Mouse (Mus musculus) olfactory bulb, adult 2 months (tissue): Measurements from ENCODE around the gene Ttyh2.

Experiments
- CTCF ChIP-seq: fragments of 200-500 bp; IDR thresholded peaks from 2 replicates; pipeline ENCODE4 v1.5.1; 2012; ENCODE audit warnings: low read depth, mild to moderate bottlenecking, low read length, moderate library complexity; ENCODE audit not compliant: insufficient read depth
- POLR2A ChIP-seq: fragments of 200-500 bp; IDR thresholded peaks from 2 replicates; pipeline ENCODE4 v1.6.1; 2012; ENCODE audit warnings: mild to moderate bottlenecking, low read depth, low read length, moderate library complexity; ENCODE audit not compliant: insufficient read depth

DNA sequence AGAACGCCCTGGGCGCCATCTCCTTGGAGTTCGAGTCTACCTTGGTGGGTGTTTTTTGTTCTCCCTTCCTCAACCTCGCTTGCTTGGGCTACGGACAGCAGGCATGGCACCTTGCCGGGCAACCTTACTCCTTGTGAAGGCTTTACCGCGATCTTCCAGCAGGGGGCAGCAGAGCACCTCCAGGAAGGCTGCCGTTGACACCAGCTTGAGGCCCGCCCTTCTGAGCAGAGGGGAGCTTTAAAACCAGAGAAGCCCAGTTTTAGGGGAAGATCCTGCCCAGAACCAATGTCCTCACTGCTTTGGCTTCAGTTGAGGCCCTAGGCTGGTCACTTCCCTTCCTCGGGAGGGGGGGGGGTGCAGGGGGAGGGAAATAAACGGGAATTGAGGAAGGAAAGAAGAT lies 69.9 kb downstream of the Ttyh2 start:
- TF ChIP-seq CTCF (peak; percentile 94), POLR2A (no peak)
